Mouse (Mus musculus): ENCODE measurements around the gene Optn.
A peak's percentile ranks its signal among the peaks of the same experiment; 100 is the strongest.
"Not testable (repeated sequence)": the region's sequence is repeated elsewhere in the genome, so short reads cannot be mapped to it uniquely, and the experiment has no call there.

The Optn gene

GRCm38 (mm10) chr2:5063299-5064205 is at the start of gene Optn:
Gene Optn, minus strand, starts transcription at chr2:5064051.
- peak; percentile 76 for DNase-seq (ENCODE audit: low read depth, low spot score)

DNA sequence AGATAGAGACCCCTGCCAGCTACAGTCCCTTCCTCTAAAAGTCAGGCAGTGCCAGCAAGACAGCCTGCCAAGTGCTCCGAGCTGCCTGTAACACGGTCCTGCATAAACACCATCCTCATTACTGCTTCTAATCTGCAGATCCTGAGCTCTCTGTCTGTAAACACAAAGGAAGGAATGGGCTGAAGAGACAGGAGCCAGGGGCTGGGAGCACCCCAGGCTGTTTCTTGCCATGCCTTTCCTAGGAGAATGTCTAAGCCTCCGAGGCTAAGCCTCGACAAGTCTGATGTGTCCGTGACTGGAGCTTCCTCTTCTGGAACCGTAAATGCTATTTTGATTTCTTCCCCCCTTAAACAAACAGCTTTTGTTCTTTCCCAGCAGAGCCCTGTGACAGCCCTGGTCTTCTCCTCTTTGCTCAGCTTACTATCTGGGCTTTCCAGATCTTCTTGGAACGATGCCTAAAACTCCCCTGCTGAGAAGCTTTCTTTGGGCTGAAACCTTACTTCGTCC is 49.0 kb upstream of the Optn start:
- DNase-seq (ENCODE audit: low read depth, low spot score), result no peak

- DNase-seq (ENCODE audit: low read depth, low spot score), result no peak
Observed at GRCm38 (mm10) chr2:5102891-5103290, 39.0 kb upstream of the Optn start.

- no peak for DNase-seq (ENCODE audit: low read depth, low spot score)
Observed at GRCm38 (mm10) chr2:5101743-5102245, 37.9 kb upstream of the Optn start.

DNA sequence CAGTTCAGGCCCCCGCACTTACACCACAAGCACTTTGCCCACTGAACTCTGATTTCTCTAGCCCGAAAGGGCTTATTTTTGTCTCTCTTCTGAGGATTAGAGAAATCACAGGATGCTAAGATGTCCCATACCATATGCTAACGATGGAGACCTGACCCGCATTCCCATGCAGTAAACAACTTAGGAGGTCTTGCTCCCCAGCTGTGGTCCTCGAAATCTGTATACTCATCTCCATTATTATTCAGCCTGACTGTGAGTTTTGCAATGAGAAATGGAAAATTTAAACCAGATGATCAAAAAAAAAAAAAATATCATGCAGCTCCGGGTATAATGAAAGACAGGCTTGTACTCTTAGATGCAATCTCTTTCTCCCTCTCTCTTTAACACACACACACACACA is 35.3 kb upstream of the Optn start:
- DNase-seq (ENCODE audit: low read depth, low spot score), result no peak

- DNase-seq (ENCODE audit: low read depth, low spot score), result no peak
Observed at GRCm38 (mm10) chr2:5097786-5098445, 34.1 kb upstream of the Optn start.

DNA sequence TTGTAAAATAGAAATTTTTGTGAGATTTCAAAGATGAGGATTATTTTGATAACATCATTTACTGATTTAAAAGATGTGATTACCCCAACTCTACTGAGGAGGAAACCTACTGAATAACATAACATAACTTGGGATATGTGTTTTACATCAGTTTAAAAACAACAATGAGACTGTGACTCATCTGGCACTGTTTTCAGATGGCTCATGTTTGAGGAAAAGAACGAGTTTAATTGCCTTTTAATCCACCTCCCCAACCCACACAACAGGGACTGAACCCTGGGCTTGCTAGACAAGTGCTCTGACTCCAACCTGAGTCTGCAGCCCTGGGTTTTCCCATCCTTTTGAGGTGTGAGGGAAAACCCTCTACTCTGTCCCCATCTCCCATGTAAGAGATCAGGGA is 31.5 kb upstream of the Optn start:
- no peak for DNase-seq (ENCODE audit: low read depth, low spot score)

GRCm38 (mm10) chr2:5094876-5095275 is 31.0 kb upstream of the Optn start:
- DNase-seq (ENCODE audit: low read depth, low spot score), result no peak

DNA sequence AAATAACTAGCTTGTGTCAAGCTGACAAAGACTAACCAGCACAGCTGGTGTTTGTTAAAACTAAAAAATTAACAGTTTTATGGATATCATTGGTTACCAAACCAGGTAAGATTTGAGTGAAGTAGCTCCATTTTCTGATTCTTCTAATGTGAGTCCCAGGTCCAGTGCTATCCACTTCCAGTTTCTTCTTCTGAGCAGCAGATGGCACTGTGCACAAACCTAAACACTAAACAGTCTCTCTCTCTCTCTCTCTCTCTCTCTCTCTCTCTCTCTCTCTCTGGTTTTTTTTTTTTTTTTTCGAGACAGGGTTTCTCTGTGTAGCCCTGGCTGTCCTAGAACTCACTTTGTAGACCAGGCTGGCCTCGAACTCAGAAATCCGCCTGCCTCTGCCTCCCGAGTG is 26.5 kb upstream of the Optn start:
- peak; percentile 49 for DNase-seq (ENCODE audit: low read depth, low spot score)

DNA sequence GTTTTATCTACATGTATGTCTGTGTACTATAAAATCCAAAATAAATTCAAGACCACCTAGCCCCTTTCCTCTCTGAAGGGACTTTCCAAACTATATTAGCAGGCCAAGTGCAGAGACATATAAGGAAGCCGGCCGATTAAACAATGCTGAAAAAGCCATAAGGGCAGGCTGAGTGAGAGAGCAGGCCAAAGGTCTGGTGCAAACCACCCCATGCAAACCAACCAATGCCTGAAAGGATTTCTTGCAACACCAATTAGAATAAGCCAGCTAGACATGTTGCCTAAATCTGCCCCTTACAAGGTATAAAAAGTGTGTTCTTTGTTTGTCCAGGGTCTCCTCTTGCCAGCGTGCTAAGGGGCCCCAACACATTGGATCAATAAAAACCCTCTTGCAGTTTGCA is 23.8 kb upstream of the Optn start:
- DNase-seq (ENCODE audit: low read depth, low spot score), result no peak

DNA sequence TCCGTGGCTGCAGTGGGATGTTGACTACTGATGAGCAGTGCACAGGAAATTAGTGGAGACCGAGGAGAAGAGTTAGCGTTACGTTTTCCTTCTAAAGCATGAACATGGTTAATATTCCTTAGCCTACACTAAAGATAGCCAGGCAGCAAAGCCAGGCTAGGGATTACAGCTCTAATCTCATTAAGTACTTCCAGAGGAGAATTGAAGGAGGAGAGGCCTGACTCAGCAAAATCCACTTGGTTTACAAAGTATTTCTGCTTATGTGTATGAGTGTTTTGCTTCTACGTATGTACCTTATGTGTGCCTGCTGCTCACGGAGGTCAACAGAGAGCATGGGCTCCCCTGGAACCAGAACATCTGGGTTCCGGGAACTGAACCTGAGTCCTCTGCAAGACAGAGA is 19.9 kb upstream of the Optn start:
- peak; percentile 66 for DNase-seq (ENCODE audit: low read depth, low spot score)

GRCm38 (mm10) chr2:5080053-5080787 is 16.4 kb upstream of the Optn start:
- DNase-seq (ENCODE audit: low read depth, low spot score), result peak; percentile 68

DNA sequence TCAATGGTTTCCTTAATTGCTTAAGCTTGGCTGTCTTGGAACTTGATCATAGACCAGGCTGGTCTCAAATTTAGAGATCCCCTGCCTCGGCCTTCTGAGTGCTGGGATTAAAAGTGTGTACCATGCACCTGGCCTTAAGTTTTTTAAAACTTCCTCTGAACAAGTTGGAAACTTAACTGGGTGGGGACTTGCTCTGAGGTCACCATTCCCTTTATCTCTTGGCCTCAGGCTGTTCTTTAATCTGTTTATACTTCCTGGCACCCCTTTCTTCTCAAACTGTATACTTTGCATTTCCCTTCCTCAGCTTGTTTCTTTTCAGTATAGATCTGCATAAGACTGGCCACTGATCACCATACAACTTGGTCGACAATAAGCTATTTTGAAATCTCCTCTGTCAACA is 14.1 kb upstream of the Optn start:
- no peak for DNase-seq (ENCODE audit: low read depth, low spot score)

GRCm38 (mm10) chr2:5077490-5077889 is 13.6 kb upstream of the Optn start:
- no peak for DNase-seq (ENCODE audit: low read depth, low spot score)

DNA sequence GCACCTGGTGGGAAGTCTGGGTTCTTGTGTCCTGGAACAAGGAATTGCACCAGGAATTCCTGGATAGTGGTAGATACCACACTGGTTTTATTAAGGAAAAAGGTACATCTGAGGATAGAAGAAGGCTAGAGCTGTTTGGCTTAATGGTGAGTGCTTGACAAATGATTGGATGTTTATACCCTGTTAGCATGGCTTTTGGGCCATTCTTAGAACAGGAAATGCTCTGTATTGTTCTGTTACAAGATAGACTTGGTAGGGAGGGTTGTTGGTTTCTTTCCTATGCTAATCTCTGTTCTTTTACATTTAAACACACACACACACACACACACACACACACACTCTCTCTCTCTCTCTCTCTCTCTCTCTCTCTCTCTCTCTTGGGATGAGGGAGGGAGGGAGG is 12.0 kb upstream of the Optn start:
- DNase-seq (ENCODE audit: low read depth, low spot score), result no peak

GRCm38 (mm10) chr2:5075432-5075831 is 11.6 kb upstream of the Optn start:
- no peak for DNase-seq (ENCODE audit: low read depth, low spot score)

- no peak for DNase-seq (ENCODE audit: low read depth, low spot score)
Observed at GRCm38 (mm10) chr2:5073785-5074184, 9.9 kb upstream of the Optn start.

- DNase-seq (ENCODE audit: low read depth, low spot score), result no peak
Observed at GRCm38 (mm10) chr2:5067951-5068350, 4.1 kb upstream of the Optn start.

DNA sequence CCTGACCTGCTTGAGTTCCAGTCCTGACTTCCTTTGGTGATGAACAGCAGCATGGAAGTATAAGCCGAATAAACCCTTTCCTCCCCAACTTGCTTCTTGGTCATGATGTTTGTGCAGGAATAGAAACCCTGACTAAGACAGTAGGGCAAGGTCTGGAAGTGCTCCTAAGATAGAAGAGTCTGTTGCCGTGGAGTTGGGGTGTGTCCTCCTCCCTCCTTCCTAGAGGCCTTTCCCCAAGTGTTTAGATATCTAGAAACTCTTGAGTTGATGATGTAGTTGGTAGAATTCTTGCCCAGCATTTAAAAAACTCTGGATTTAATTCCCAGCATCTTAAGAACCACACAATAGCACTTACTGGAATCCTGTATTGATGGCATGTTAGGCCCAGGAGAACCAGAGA is 3.4 kb upstream of the Optn start:
- DNase-seq (ENCODE audit: low read depth, low spot score), result not testable (repeated sequence)

- no peak for DNase-seq (ENCODE audit: low read depth, low spot score)
Observed at GRCm38 (mm10) chr2:5064247-5064646, 396 bp upstream of the Optn start.

GRCm38 (mm10) chr2:5062496-5063298 is 1.2 kb downstream of the Optn start:
- DNase-seq (ENCODE audit: low read depth, low spot score), result no peak
